Mouse (Mus musculus): ENCODE results near the gene Sox5. TPM values are rescaled to one million over a fixed set of nuclear protein-coding genes. Genes with fewer than 3 reads are reported as not detected.

Sox5 gene
- polyA plus RNA-seq, 1 experiment from 2014 or later, result 34.8 TPM

- Histone ChIP-seq H3K9me3 (replicated peaks) (no peaks in the 10 kb centered on the region), H3K27ac (replicated peaks) (no peak overlapping the region), H3K36me3 (no peaks in the 10 kb centered on the region), H3K4me3 (replicated peaks) (no peak overlapping the region), H3K9ac (replicated peaks) (no peak overlapping the region), H3K4me1 (no peaks in the 10 kb centered on the region; the same call in 1 of the 2 replicates), H3K27me3 (replicated peaks) (0 out of 2 replicates have a peak, but pooled peaks cover 3% of the 10 kb centered on the region), H3K4me2 (no peak overlapping the region)
- ATAC-seq (ENCODE audit: low FRiP score), result no peak
- WGBS, result 49% methylated on average over 15 of the region's 15 CpGs
Observed at GRCm38 (mm10) chr6:144466711-144467110, 315.1 kb downstream of the Sox5 start.

- 0 out of 2 replicates have a peak, but pooled peaks cover 3% of the 10 kb centered on the region for H3K27me3 ChIP-seq (replicated peaks)
- 63% methylated on average over 6 of the region's 6 CpGs for WGBS
- no peak overlapping the region for H3K4me3 ChIP-seq (replicated peaks)
- H3K9ac ChIP-seq (replicated peaks), result no peak overlapping the region
- H3K4me2 ChIP-seq, result no peak overlapping the region
- H3K9me3 ChIP-seq (replicated peaks), result no peaks in the 10 kb centered on the region
- no peaks in the 10 kb centered on the region; the same call in 1 of the 2 replicates for H3K4me1 ChIP-seq
- no peak overlapping the region for H3K27ac ChIP-seq (replicated peaks)
- H3K36me3 ChIP-seq, result no peaks in the 10 kb centered on the region
- no peak for ATAC-seq (ENCODE audit: low FRiP score)
Observed at GRCm38 (mm10) chr6:144463691-144464090, 318.1 kb downstream of the Sox5 start.

GRCm38 (mm10) chr6:144463274-144463673 is 318.5 kb downstream of the Sox5 start:
- H3K27ac ChIP-seq (replicated peaks), result no peak overlapping the region

DNA sequence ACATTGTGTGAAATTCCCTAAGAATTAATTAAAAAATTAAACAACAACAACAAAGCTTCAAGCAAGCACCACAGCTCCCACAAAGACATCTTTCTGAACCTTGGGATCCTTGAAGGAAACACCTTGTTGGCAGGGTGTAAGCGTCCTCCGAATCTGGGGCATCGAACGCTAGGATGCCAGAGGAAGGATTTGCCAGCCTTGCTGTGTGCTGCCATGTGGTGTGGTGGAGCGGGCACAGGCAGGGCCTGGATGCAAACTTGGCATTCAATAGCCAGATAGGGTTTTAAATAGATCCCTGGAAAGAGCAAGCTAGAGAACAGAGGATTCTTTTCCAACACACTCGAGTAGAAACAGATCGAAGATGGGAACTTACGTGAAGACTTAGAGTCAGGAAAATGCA is 322.3 kb downstream of the Sox5 start:
- H3K36me3 ChIP-seq, result no peaks in the 10 kb centered on the region
- H3K4me1 ChIP-seq, result 0 out of 2 replicates have a peak, but pooled peaks cover 6% of the 10 kb centered on the region
- 0 out of 2 replicates have a peak, but pooled peaks cover 3% of the 10 kb centered on the region for H3K27me3 ChIP-seq (replicated peaks)
- H3K9ac ChIP-seq (replicated peaks), result no peak overlapping the region
- no peak overlapping the region for H3K4me2 ChIP-seq
- H3K27ac ChIP-seq (replicated peaks), result no peak overlapping the region
- no peak overlapping the region for H3K4me3 ChIP-seq (replicated peaks)
- no peak for ATAC-seq (ENCODE audit: low FRiP score)
- 92% methylated on average over 8 of the region's 8 CpGs for WGBS
- H3K9me3 ChIP-seq (replicated peaks), result no peaks in the 10 kb centered on the region

More at GRCm38 (mm10) chr6:144463274-144463673, 318.5 kb downstream of the Sox5 start:
- Histone ChIP-seq H3K9me3 (replicated peaks) (no peaks in the 10 kb centered on the region), H3K4me1 (no peaks in the 10 kb centered on the region; the same call in 1 of the 2 replicates), H3K27me3 (replicated peaks) (0 out of 2 replicates have a peak, but pooled peaks cover 3% of the 10 kb centered on the region), H3K9ac (replicated peaks) (no peak overlapping the region), H3K4me3 (replicated peaks) (no peak overlapping the region), H3K36me3 (no peaks in the 10 kb centered on the region), H3K4me2 (no peak overlapping the region)
- WGBS, result 92% methylated on average over 5 of the region's 5 CpGs
- no peak for ATAC-seq (ENCODE audit: low FRiP score)

DNA sequence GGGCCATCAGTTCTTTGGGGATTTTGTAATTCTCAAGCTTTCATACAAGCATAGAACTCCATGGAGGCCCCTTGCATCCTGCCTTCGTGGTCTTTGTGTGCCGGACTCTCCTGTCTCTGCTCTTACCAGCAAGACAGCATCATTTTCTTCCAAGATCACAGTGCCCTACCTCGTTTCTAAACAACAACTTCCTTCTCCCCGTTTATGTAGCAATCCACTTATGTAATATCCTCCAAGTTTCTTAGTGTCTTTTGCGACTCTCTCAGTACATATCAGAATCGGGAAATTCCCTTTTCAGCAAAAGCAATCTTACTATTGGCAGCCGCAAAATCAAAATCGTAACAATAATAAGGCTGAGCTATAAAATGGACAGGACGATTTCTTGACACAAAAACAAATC is 324.3 kb downstream of the Sox5 start:
- Histone ChIP-seq H3K9ac (replicated peaks) (no peak overlapping the region), H3K4me1 (peaks cover 20% of the 10 kb centered on the region), H3K9me3 (replicated peaks) (no peaks in the 10 kb centered on the region), H3K27me3 (replicated peaks) (0 out of 2 replicates have a peak, but pooled peaks cover 7% of the 10 kb centered on the region), H3K4me3 (replicated peaks) (no peak overlapping the region), H3K4me2 (no peak overlapping the region), H3K36me3 (no peaks in the 10 kb centered on the region), H3K27ac (replicated peaks) (no peak overlapping the region)
- no peak for ATAC-seq (ENCODE audit: low FRiP score)
- 91% methylated on average over 9 of the region's 9 CpGs for WGBS

DNA sequence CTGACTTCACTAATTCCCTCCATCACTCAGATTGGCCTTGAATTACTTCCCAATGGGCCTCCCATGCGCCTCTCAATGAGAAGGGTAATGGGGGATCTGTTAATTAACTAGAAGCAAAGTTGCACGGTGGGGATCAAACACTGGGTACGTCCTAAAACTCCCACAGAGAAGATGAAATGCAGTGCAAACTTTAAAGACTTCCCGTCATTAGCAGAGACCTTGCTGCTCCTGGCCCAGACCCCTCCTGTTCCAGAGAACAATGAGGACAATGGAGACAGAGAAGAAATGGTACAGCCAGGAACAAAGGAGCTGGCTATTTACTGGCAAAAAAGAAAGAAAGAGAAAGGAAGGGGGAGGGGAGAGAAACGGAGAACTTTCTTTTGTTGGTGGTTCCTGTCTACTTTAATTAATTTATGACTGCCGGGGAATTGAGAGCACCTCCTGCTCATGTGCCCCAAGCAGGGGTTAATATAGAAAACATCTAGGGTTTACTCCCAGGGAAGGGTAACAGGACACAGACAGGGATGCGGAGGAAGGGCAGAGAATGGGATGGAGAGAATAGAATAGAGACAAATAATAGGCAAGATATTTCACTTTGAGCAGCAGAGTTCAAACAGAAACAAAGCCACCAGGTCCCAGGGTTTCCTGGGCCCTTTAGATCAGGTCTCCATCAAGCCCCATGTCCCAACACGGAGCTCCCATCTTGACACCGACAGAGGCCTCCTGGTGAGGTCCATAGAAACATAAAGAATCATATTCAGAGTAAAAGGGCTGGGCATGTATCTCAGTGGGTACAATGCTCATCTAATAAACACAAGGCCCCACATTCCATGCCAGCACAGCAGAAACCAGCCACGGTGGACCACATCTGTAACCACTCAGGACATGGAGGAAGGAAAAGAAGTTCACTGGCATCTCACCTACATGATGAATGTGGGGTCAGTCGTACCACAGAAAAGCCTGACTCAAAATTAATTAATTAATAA is 327.2 kb downstream of the Sox5 start:
- 16% methylated on average over 11 of the region's 11 CpGs for WGBS
- no peak overlapping the region for H3K4me3 ChIP-seq (replicated peaks)
- no peak overlapping the region for H3K4me2 ChIP-seq

GRCm38 (mm10) chr6:144453605-144454004 is 328.2 kb downstream of the Sox5 start:
- no peak overlapping the region for H3K9ac ChIP-seq (replicated peaks)
- H3K9me3 ChIP-seq (replicated peaks), result no peaks in the 10 kb centered on the region
- peaks cover 23% of the 10 kb centered on the region for H3K4me1 ChIP-seq
- no peaks in the 10 kb centered on the region for H3K36me3 ChIP-seq
- 0 out of 2 replicates have a peak, but pooled peaks cover 7% of the 10 kb centered on the region for H3K27me3 ChIP-seq (replicated peaks)
- 22% methylated on average over 7 of the region's 7 CpGs for WGBS
- no peak overlapping the region for H3K4me3 ChIP-seq (replicated peaks)
- H3K27ac ChIP-seq (replicated peaks), result no peak overlapping the region
- H3K4me2 ChIP-seq, result no peak overlapping the region
- ATAC-seq (ENCODE audit: low FRiP score), result no peak

More for the DNA sequence above, 327.2 kb downstream of the Sox5 start:
- Histone ChIP-seq H3K27me3 (replicated peaks) (0 out of 2 replicates have a peak, but pooled peaks cover 7% of the 10 kb centered on the region), H3K9ac (replicated peaks) (no peak overlapping the region), H3K4me1 (peaks cover 23% of the 10 kb centered on the region), H3K9me3 (replicated peaks) (no peaks in the 10 kb centered on the region), H3K27ac (replicated peaks) (no peak overlapping the region), H3K36me3 (no peaks in the 10 kb centered on the region)
- ATAC-seq (ENCODE audit: low FRiP score), result no peak

GRCm38 (mm10) chr6:144453147-144453546 is 328.6 kb downstream of the Sox5 start:
- Histone ChIP-seq H3K27me3 (replicated peaks) (0 out of 2 replicates have a peak, but pooled peaks cover 7% of the 10 kb centered on the region), H3K4me2 (no peak overlapping the region), H3K36me3 (no peaks in the 10 kb centered on the region), H3K27ac (replicated peaks) (no peak overlapping the region), H3K4me3 (replicated peaks) (no peak overlapping the region), H3K9ac (replicated peaks) (no peak overlapping the region), H3K4me1 (peaks cover 23% of the 10 kb centered on the region), H3K9me3 (replicated peaks) (no peaks in the 10 kb centered on the region)
- 4% methylated on average over 1 of the region's 1 CpGs for WGBS
- 0 out of 2 replicates have a peak, but pooled peaks have one; percentile 45 for ATAC-seq (ENCODE audit: low FRiP score)

DNA sequence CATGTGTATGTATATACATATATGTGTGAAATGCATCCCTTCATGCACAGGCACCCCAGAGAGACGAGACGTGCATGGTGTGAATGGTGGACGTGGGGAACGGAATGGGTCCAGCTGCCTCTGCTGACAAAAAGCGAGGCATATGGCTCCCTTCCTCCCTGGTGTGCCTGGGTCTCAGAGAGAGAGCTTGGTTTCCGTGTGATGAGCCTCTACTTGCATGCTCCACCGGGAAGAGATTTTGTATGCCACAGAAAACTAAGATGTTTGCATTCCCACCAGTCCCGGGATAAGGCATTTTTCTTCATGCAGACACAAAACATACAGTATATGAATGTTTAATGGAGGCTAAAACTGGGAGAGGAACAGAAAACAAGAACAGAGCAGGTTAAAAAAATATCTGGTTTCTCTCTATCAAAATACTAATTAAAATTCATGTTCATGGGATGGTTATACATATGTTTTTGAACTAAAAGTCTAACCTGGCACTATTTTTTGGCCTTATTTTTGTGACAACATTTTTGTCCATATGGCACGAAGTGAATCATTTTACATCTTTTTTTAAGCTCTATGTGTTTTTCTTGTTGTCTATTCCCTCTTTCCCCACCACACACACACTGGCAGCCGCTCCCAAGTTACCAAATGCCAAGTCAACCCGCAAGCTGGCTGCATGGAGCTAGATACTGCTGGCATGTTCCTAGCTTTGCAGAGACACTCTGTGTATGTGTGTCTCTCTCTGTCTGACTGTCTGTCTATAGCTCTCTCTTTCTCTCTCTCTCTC is 329.4 kb downstream of the Sox5 start:
- H3K27me3 ChIP-seq (replicated peaks), result 0 out of 2 replicates have a peak, but pooled peaks cover 7% of the 10 kb centered on the region
- no peaks in the 10 kb centered on the region for H3K36me3 ChIP-seq
- no peak overlapping the region for H3K27ac ChIP-seq (replicated peaks)
- H3K4me1 ChIP-seq, result peaks cover 23% of the 10 kb centered on the region
- no peaks in the 10 kb centered on the region for H3K9me3 ChIP-seq (replicated peaks)
- no peak overlapping the region for H3K9ac ChIP-seq (replicated peaks)
- H3K4me3 ChIP-seq (replicated peaks), result no peak overlapping the region
- H3K4me2 ChIP-seq, result no peak overlapping the region
- 61% methylated on average over 11 of the region's 11 CpGs for WGBS
- no peak for ATAC-seq (ENCODE audit: low FRiP score)

GRCm38 (mm10) chr6:144451631-144452030 is 330.1 kb downstream of the Sox5 start:
- Histone ChIP-seq H3K4me3 (replicated peaks) (no peak overlapping the region), H3K27ac (replicated peaks) (no peak overlapping the region), H3K27me3 (replicated peaks) (0 out of 2 replicates have a peak, but pooled peaks cover 7% of the 10 kb centered on the region), H3K4me2 (no peak overlapping the region), H3K9me3 (replicated peaks) (no peaks in the 10 kb centered on the region), H3K36me3 (no peaks in the 10 kb centered on the region), H3K9ac (replicated peaks) (no peak overlapping the region), H3K4me1 (peaks cover 23% of the 10 kb centered on the region)
- 75% methylated on average over 4 of the region's 4 CpGs for WGBS
- ATAC-seq (ENCODE audit: low FRiP score), result no peak

DNA sequence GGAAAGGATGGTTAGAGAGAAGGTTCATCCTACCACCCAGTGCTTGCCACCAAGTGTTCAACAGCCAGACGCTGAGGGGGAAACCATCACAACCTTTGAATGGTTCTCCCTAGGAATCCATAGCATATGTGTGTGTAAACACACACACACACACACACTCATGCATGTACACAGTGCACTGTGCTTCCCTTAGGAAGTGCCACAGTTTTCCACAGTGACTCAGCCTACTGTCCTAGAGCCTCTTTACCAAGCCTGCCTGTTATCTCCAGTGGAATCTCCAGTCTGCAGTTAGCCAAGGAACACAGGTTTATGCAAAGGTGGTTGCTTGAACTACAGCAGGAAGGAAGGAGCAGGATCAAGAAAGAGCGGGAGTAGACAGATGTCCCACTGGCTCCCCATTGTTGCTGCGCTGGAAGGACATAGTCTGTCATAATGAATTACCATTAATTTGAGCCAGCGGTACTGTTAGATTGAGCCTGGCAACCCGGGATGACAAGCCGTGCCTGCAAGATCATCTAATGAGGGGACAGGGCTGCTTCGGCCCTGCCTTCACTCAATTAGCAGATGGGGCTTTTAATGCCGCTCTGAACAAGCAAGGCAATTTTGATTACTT is 335.9 kb downstream of the Sox5 start:
- peaks cover 3% of the 10 kb centered on the region; the same call in 1 of the 2 replicates for H3K4me1 ChIP-seq
- no peaks in the 10 kb centered on the region for H3K36me3 ChIP-seq
- ATAC-seq (ENCODE audit: low FRiP score), result no peak
- H3K9ac ChIP-seq (replicated peaks), result no peak overlapping the region
- no peaks in the 10 kb centered on the region for H3K9me3 ChIP-seq (replicated peaks)
- H3K27ac ChIP-seq (replicated peaks), result no peak overlapping the region
- no peak overlapping the region for H3K4me3 ChIP-seq (replicated peaks)
- no peak overlapping the region for H3K4me2 ChIP-seq
- WGBS, result 26% methylated on average over 8 of the region's 8 CpGs
- no peaks in the 10 kb centered on the region for H3K27me3 ChIP-seq (replicated peaks)

Measured in neural tube, embryonic 15.5 days (tissue).